Comparison of ENCODE assay signal across 12 mouse cellular contexts in the genomic region with DNA sequence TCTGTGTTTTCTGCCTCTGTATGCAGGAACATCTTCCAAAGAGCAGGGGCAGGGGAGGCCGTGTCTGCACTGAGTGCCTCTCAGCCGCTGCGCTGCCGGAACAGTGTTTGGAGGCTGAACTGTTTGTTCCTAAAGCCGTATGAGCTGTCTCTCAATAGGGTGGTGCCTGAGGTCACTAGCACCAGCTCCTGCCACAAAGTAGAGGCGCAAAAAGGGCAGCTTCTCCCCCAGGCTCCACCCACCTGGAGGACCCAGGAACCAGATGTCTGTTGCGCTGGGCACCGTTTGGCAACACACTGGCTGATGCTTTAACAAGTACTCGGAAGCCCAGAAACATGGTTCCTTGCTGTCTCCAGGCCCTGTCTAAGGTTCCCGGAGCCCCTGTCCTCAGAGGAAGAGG.
DNase-seq lines count a peak whose midpoint lies in the region; ATAC-seq and TF ChIP-seq lines count a peak whose summit lies in the region.
"Had no signal": no experiment of that assay in that cellular context is flagged by ENCODE, and none has a peak within 500 bp of the region (broad histone marks: within the 10 kb centered on the region; RNA-seq: fewer than 3 reads in every experiment).

No protein-coding gene starts in this region.

- peak; percentile 84 for ATAC-seq in granulocyte monocyte progenitor cell, adult 5-6 weeks (replicated peaks; ENCODE audit: poor library complexity, severe bottlenecking)
- no peak for ATAC-seq in hindbrain, postnatal 0 days
- ATAC-seq: midbrain, embryonic 15.5 days had no signal

- no peak overlapping the region for H3K27ac ChIP-seq in spleen, adult 2 months (ENCODE audit: insufficient read depth, low read length)
- no peak overlapping the region for H3K27ac ChIP-seq in hindbrain, postnatal 0 days
- H3K27ac ChIP-seq: midbrain, embryonic 15.5 days had no signal

- no peaks in the 10 kb centered on the region for H3K36me3 ChIP-seq in spleen, adult 2 months (ENCODE audit: control insufficient read depth, insufficient read depth, low read length)
- no peaks in the 10 kb centered on the region for H3K36me3 ChIP-seq in splenic B cell, adult 2 months (ENCODE audit: control insufficient read depth, insufficient read depth, low read length, poor library complexity, severe bottlenecking)
- no peaks in the 10 kb centered on the region for H3K36me3 ChIP-seq in hindbrain, postnatal 0 days (ENCODE audit: insufficient read depth, low read length)
- H3K36me3 ChIP-seq: midbrain, embryonic 15.5 days had no signal

- DNase-seq in spleen, adult 2 months (ENCODE audit: low read depth in 1 of 2, low spot score in 2 of 2), result no peak
- no peak for DNase-seq in spleen, adult 18-20 months
- DNase-seq in T-cell, adult 2 months (ENCODE audit: low spot score), result peak; percentile 17
- DNase-seq in splenic B cell, adult 2 months (ENCODE audit: low read depth, low spot score), result peak; percentile 11
- DNase-seq in hindbrain, postnatal 0 days (ENCODE audit: low spot score), result no peak
- DNase-seq in retina, embryonic 14.5 days (ENCODE audit: low spot score), result no peak
- DNase-seq: adrenal gland, adult 8-10 months; cerebellum, adult 11 months; heart, postnatal 4 days; lung, adult 18-20 months had no signal

- no peak overlapping the region for H3K9ac ChIP-seq in hindbrain, postnatal 0 days (replicated peaks; ENCODE audit: low read length)
- H3K9ac ChIP-seq: midbrain, embryonic 15.5 days had no signal

- no peaks in the 10 kb centered on the region for H3K4me1 ChIP-seq in spleen, adult 2 months (ENCODE audit: control insufficient read depth, insufficient read depth, insufficient read length)
- H3K4me1 ChIP-seq in hindbrain, postnatal 0 days (ENCODE audit: insufficient read depth, low read length), result no peaks in the 10 kb centered on the region
- H3K4me1 ChIP-seq: midbrain, embryonic 15.5 days had no signal

- 48% methylated on average over 10 of the region's 10 CpGs for WGBS in spleen, adult 2 months
- 57% methylated on average over 10 of the region's 10 CpGs for WGBS in hindbrain, postnatal 0 days

- no peak overlapping the region for H3K4me2 ChIP-seq in hindbrain, postnatal 0 days (ENCODE audit: low read depth, low read length)
- H3K4me2 ChIP-seq: midbrain, embryonic 15.5 days had no signal

- no peak for TF ChIP-seq CTCF in spleen, adult 2 months (IDR thresholded peaks at IDR 0.05; ENCODE audit: extremely low read depth, insufficient read depth, insufficient read length, insufficient replicate concordance)
- no peak for TF ChIP-seq CTCF in hindbrain, postnatal 0 days (IDR thresholded peaks at IDR 0.05; ENCODE audit: low read depth)

- 0 out of 2 replicates have a peak overlapping the region, but pooled peaks have one; percentile 22 for H3K4me3 ChIP-seq in spleen, adult 2 months (ENCODE audit: extremely low read depth, insufficient read depth, insufficient read length)
- no peak overlapping the region for H3K4me3 ChIP-seq in hindbrain, postnatal 0 days (ENCODE audit: low read length)
- H3K4me3 ChIP-seq: midbrain, embryonic 15.5 days had no signal

- H3K9me3 ChIP-seq in hindbrain, postnatal 0 days (ENCODE audit: low read length), result no peaks in the 10 kb centered on the region
- H3K9me3 ChIP-seq: midbrain, embryonic 15.5 days had no signal

- no peaks in the 10 kb centered on the region for H3K27me3 ChIP-seq in spleen, adult 2 months (ENCODE audit: control insufficient read depth, insufficient read depth, low read length)
- H3K27me3 ChIP-seq in splenic B cell, adult 2 months (ENCODE audit: control insufficient read depth, insufficient read depth, low read length, poor library complexity, severe bottlenecking), result no peaks in the 10 kb centered on the region
- H3K27me3 ChIP-seq in hindbrain, postnatal 0 days (ENCODE audit: insufficient read depth, low read length), result no peaks in the 10 kb centered on the region
- H3K27me3 ChIP-seq: midbrain, embryonic 15.5 days had no signal

- TF ChIP-seq POLR2A in spleen, adult 2 months (IDR thresholded peaks at IDR 0.05; ENCODE audit: low read depth, low read length), result no peak

Comparison
In these comparisons a context has a peak if more than half of its experiments do, and no peak if none do; other contexts are left out.
1. DNase-seq: peak in T-cell, adult 2 months (single experiment) and splenic B cell, adult 2 months (single experiment); none in spleen, adult 2 months (0 of 2), spleen, adult 18-20 months (0 of 2), hindbrain, postnatal 0 days (single experiment) and retina, embryonic 14.5 days (single experiment).